Mouse (Mus musculus): ENCODE data around the gene Dnmt3c. TPM values are rescaled to one million over a fixed set of nuclear protein-coding genes. Genes with fewer than 3 reads are reported as not detected.
"Not testable (repeated sequence)": the region's sequence is repeated elsewhere in the genome, so short reads cannot be mapped to it uniquely, and the experiment has no call there.

Dnmt3c gene
- total RNA-seq (2021): not detected
- long read RNA-seq, experiment 1: 0 reads
- long read RNA-seq, experiment 2: 0 reads

- no peak for DNase-seq (ENCODE audit: low spot score in 2 of 2)
Observed at GRCm38 (mm10) chr2:153696352-153696751, at the start of gene Dnmt3c. Gene Dnmt3c (plus strand): TSS chr2:153696652.

- DNase-seq (ENCODE audit: low spot score in 2 of 2): no peak
Observed at GRCm38 (mm10) chr2:153648773-153649297, 47.6 kb upstream of the Dnmt3c start.

GRCm38 (mm10) chr2:153649298-153650013, 47.0 kb upstream of the Dnmt3c start, which contains the start of gene Dnmt3b:
Gene Dnmt3b (plus strand): TSS chr2:153649450.
- DNase-seq (ENCODE audit: low spot score in 2 of 2): peak; percentile 57 to 64

GRCm38 (mm10) chr2:153650014-153650687, 46.3 kb upstream of the Dnmt3c start:
- no peak for DNase-seq (ENCODE audit: low spot score in 2 of 2)

GRCm38 (mm10) chr2:153651681-153652080, 44.8 kb upstream of the Dnmt3c start:
- no peak for DNase-seq (ENCODE audit: low spot score in 2 of 2)

GRCm38 (mm10) chr2:153657659-153658058, 38.8 kb upstream of the Dnmt3c start:
- not testable (repeated sequence) for DNase-seq (ENCODE audit: low spot score in 2 of 2)

GRCm38 (mm10) chr2:153660616-153661015, 35.8 kb upstream of the Dnmt3c start:
- DNase-seq (ENCODE audit: low spot score in 2 of 2): no peak

GRCm38 (mm10) chr2:153665401-153665800, 31.1 kb upstream of the Dnmt3c start:
- no peak for DNase-seq (ENCODE audit: low spot score in 2 of 2)

- DNase-seq (ENCODE audit: low spot score in 2 of 2): peak in 1 of 2 experiments; percentile 2
Observed at GRCm38 (mm10) chr2:153668754-153669376, 27.6 kb upstream of the Dnmt3c start.

GRCm38 (mm10) chr2:153670111-153670510, 26.3 kb upstream of the Dnmt3c start:
- DNase-seq (ENCODE audit: low spot score in 2 of 2): peak in 1 of 2 experiments; percentile 9

- no peak for DNase-seq (ENCODE audit: low spot score in 2 of 2)
Observed at GRCm38 (mm10) chr2:153672619-153673018, 23.8 kb upstream of the Dnmt3c start.

GRCm38 (mm10) chr2:153675364-153675763, 21.1 kb upstream of the Dnmt3c start:
- not testable (repeated sequence) for DNase-seq (ENCODE audit: low spot score in 2 of 2)

- no peak for DNase-seq (ENCODE audit: low spot score in 2 of 2)
Observed at GRCm38 (mm10) chr2:153676944-153677343, 19.5 kb upstream of the Dnmt3c start.

GRCm38 (mm10) chr2:153677550-153677949, 18.9 kb upstream of the Dnmt3c start:
- DNase-seq (ENCODE audit: low spot score in 2 of 2): no peak

- no peak for DNase-seq (ENCODE audit: low spot score in 2 of 2)
Observed at GRCm38 (mm10) chr2:153679959-153680358, 16.5 kb upstream of the Dnmt3c start.

- not testable (repeated sequence) for DNase-seq (ENCODE audit: low spot score in 2 of 2)
Observed at GRCm38 (mm10) chr2:153693413-153693812, 3.0 kb upstream of the Dnmt3c start.

GRCm38 (mm10) chr2:153694462-153695085, 1.9 kb upstream of the Dnmt3c start:
- peak; percentile 42 to 59 for DNase-seq (ENCODE audit: low spot score in 2 of 2)

- DNase-seq (ENCODE audit: low spot score in 2 of 2): no peak
Observed at GRCm38 (mm10) chr2:153703389-153703788, 6.9 kb downstream of the Dnmt3c start.

- peak in 1 of 2 experiments; percentile 5 for DNase-seq (ENCODE audit: low spot score in 2 of 2)
Observed at GRCm38 (mm10) chr2:153710701-153711330, 14.4 kb downstream of the Dnmt3c start.

- no peak for DNase-seq (ENCODE audit: low spot score in 2 of 2)
Observed at GRCm38 (mm10) chr2:153712646-153713091, 16.2 kb downstream of the Dnmt3c start.

All from adrenal gland, adult 18-20 months (tissue).